Mouse (Mus musculus): ENCODE measurements at regions not wholly inside any gene's neighbourhood (a gene's known extent, or its start where the extent isn't known, plus 50 kb on each side); places are given as distances from the start of the nearest gene placed in this dataset.

- no peak overlapping the region for H3K27ac ChIP-seq (replicated peaks)
- no peak for TF ChIP-seq CTCF (IDR thresholded peaks at IDR 0.05; ENCODE audit: low read depth)
- TF ChIP-seq EP300 (optimal IDR thresholded peaks at IDR 0.05), result no peak
- ATAC-seq (ENCODE audit: low FRiP score, low TSS enrichment) (no peak), DNase-seq (ENCODE audit: low spot score) (no peak)
- H3K36me3 ChIP-seq (ENCODE audit: control insufficient read depth, insufficient read depth, low read length), result no peaks in the 10 kb centered on the region
- no peaks in the 10 kb centered on the region for H3K27me3 ChIP-seq (ENCODE audit: control insufficient read depth, insufficient read depth, low read length)
- H3K9me3 ChIP-seq (ENCODE audit: control insufficient read depth, low read length), result no peaks in the 10 kb centered on the region
- no peaks in the 10 kb centered on the region for H3K4me1 ChIP-seq (replicated peaks; ENCODE audit: control insufficient read depth, insufficient read depth)
- no peak overlapping the region for H3K4me3 ChIP-seq (ENCODE audit: low read depth, low read length)
- WGBS, result 80% methylated on average over 4 of the region's 4 CpGs
- H3K9ac ChIP-seq (ENCODE audit: low read length), result no peak overlapping the region
- H3K4me2 ChIP-seq (replicated peaks; ENCODE audit: low read depth), result no peak overlapping the region
Observed at GRCm38 (mm10) chr10:96550266-96550665, 66.5 kb upstream of the Btg1 start.

- no peak overlapping the region for H3K9ac ChIP-seq (ENCODE audit: low read length)
- ATAC-seq (ENCODE audit: low FRiP score, low TSS enrichment) (no peak), DNase-seq (ENCODE audit: low spot score) (no peak)
- no peaks in the 10 kb centered on the region for H3K9me3 ChIP-seq (ENCODE audit: control insufficient read depth, low read length)
- no peak overlapping the region for H3K4me2 ChIP-seq (replicated peaks; ENCODE audit: low read depth)
- H3K27me3 ChIP-seq (ENCODE audit: control insufficient read depth, insufficient read depth, low read length), result no peaks in the 10 kb centered on the region
- H3K27ac ChIP-seq (replicated peaks), result no peak overlapping the region
- H3K36me3 ChIP-seq (ENCODE audit: control insufficient read depth, insufficient read depth, low read length), result no peaks in the 10 kb centered on the region
- WGBS, result 55% methylated on average over 2 of the region's 2 CpGs
- no peak for TF ChIP-seq EP300 (optimal IDR thresholded peaks at IDR 0.05)
- no peak for TF ChIP-seq CTCF (IDR thresholded peaks at IDR 0.05; ENCODE audit: low read depth)
- H3K4me3 ChIP-seq (ENCODE audit: low read depth, low read length), result no peak overlapping the region
- no peaks in the 10 kb centered on the region for H3K4me1 ChIP-seq (replicated peaks; ENCODE audit: control insufficient read depth, insufficient read depth)
Observed at GRCm38 (mm10) chr10:96557336-96557735, 59.5 kb upstream of the Btg1 start.

GRCm38 (mm10) chr10:96565343-96565742 lies 51.5 kb upstream of the Btg1 start:
- H3K4me3 ChIP-seq (ENCODE audit: low read depth, low read length), result no peak overlapping the region
- DNase-seq (ENCODE audit: low spot score), result no peak
- TF ChIP-seq CTCF (IDR thresholded peaks at IDR 0.05; ENCODE audit: low read depth), result no peak
- TF ChIP-seq EP300 (optimal IDR thresholded peaks at IDR 0.05), result no peak
- H3K4me1 ChIP-seq (replicated peaks; ENCODE audit: control insufficient read depth, insufficient read depth), result no peaks in the 10 kb centered on the region
- H3K36me3 ChIP-seq (ENCODE audit: control insufficient read depth, insufficient read depth, low read length), result no peaks in the 10 kb centered on the region
- ATAC-seq (ENCODE audit: low FRiP score, low TSS enrichment), result no peak
- no peaks in the 10 kb centered on the region for H3K9me3 ChIP-seq (ENCODE audit: control insufficient read depth, low read length)
- H3K27me3 ChIP-seq (ENCODE audit: control insufficient read depth, insufficient read depth, low read length), result no peaks in the 10 kb centered on the region
- no peak overlapping the region for H3K4me2 ChIP-seq (replicated peaks; ENCODE audit: low read depth)
- no peak overlapping the region for H3K27ac ChIP-seq (replicated peaks)
- H3K9ac ChIP-seq (ENCODE audit: low read length), result no peak overlapping the region

All from stomach, postnatal 0 days (tissue).